Mouse (Mus musculus): ENCODE measurements around the gene Ppox.
"Not testable (repeated sequence)": the region's sequence is repeated elsewhere in the genome, so short reads cannot be mapped to it uniquely, and the experiment has no call there.

The Ppox gene

GRCm38 (mm10) chr1:171280916-171281527, at the start of gene Ppox:
Gene Ppox, minus strand, starts transcription at chr1:171281186.
- peak; percentile 95 for DNase-seq (ENCODE audit: low read depth)

DNA sequence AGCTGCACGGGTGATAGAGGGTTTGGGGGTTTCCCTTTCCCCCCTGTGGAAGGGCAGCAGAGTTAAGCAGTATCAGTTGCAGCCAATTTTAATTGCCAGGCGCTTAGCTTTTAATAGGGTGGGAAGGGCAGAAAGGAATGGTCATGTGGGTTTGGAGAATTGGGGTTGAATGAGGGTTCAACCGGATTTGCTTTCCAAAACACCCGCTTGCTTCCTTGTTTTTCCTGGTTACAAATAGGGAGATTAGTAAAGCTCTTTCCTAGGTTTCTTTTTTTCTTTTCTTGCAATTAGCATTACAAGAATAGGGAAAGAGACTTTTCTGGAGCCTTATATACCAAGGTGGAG, 49.2 kb upstream of the Ppox start:
- no peak for DNase-seq (ENCODE audit: low read depth)

GRCm38 (mm10) chr1:171329433-171330215, 48.6 kb upstream of the Ppox start:
- DNase-seq (ENCODE audit: low read depth), result no peak

- DNase-seq (ENCODE audit: low read depth), result peak; percentile 80
These were observed 48.0 kb upstream of the Ppox start, which contains the start of gene Dedd for GRCm38 (mm10) chr1:171328839-171329432. Gene Dedd, plus strand, starts transcription at chr1:171329145.

DNA sequence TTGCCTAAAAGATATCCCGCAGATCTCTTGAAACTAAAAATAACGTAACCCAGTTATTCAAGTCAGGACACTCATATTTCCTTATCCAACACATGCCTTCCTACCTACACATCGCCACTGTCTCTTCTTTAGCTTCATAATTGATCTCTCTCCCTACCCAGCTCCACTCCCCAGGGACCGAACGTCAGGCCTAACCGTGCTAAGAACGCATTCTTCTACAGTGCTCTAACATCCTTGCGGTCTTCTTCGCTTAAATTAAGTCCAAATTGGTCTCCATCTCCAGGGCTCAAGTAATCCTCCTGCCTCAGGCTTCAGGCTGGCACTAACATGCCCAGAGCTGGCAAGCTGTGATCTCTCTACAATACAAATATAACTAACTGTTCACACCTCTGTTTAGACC, 47.3 kb upstream of the Ppox start:
- DNase-seq (ENCODE audit: low read depth), result no peak

DNA sequence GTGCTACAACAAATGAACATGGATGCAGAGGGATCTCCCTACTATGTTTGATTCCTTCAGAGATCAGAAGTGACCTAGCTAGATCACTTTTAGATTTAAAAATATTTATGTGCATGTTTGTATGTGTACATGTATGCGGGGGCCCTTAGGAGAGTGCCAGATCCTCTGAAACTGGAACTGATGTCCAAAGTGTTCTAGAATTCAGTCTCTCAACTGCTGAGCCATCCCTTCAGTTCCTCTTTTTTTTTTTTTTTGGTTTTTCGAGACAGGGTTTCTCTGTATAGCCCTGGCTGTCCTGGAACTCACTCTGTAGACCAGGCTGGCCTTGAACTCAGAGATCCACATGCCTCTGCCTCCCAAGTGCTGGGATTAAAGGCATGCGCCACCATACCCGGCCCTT, 45.6 kb upstream of the Ppox start:
- DNase-seq (ENCODE audit: low read depth), result not testable (repeated sequence)

DNA sequence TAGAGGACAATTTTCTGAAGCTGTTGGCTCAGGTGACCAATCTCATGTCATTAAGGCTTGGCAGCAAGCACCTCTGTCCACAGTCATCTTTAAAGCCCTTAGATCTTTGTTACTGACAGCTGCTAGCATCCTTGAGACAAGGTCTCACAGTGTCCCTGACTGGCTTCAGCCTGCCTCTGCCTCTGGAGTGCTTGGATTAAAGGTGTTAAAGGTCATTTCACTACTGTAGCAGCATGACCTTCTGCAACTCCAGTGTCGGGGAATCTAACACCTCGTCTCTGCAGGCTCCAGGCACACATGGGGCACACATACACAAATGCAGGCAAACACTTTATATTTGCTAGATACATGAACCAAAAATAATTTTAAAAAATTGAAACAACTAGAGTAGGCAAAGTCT, 44.6 kb upstream of the Ppox start:
- DNase-seq (ENCODE audit: low read depth), result no peak

- DNase-seq (ENCODE audit: low read depth), result no peak
These were observed 41.0 kb upstream of the Ppox start for GRCm38 (mm10) chr1:171322012-171322411.

GRCm38 (mm10) chr1:171321415-171321814, 40.4 kb upstream of the Ppox start:
- no peak for DNase-seq (ENCODE audit: low read depth)

GRCm38 (mm10) chr1:171320151-171320550, 39.2 kb upstream of the Ppox start:
- DNase-seq (ENCODE audit: low read depth), result no peak

DNA sequence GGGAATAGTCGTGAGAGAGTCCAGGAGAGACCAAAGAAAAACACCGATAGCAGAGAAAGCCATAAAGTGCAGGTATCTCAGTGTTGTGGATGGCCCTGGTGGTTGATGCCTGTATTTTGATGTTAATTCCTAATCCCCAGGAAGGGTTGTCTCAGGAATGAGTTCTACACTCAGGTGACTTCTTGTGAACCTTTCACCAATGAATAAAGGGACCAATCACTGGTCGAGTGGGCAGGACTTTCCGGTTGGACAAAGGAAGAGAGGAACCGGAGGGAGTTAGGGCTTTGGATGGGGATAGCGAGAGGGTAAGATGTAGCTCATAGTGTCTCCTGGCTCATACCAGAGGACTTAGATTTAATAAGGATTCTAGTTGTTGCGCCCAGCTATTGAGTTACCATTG, 38.8 kb upstream of the Ppox start:
- no peak for DNase-seq (ENCODE audit: low read depth)

DNA sequence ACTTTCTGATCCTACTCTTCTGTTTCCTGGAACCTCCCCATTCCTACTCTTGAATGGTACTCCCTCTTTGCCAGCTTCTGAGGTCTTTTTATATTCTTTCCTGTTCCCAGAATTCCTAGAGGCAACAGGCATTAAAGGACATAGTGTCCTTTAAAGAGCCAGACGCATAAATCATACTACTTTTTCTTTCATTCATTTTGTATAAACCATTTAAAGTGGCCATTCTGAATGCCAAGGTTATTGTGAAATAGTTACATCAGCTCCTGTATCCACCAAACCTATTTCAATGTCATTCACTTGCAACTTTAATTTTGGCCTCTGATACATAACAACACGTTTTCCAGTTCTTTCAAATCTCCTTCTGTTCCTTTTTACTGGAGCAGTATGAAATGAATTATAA, 28.3 kb upstream of the Ppox start:
- no peak for DNase-seq (ENCODE audit: low read depth)

DNA sequence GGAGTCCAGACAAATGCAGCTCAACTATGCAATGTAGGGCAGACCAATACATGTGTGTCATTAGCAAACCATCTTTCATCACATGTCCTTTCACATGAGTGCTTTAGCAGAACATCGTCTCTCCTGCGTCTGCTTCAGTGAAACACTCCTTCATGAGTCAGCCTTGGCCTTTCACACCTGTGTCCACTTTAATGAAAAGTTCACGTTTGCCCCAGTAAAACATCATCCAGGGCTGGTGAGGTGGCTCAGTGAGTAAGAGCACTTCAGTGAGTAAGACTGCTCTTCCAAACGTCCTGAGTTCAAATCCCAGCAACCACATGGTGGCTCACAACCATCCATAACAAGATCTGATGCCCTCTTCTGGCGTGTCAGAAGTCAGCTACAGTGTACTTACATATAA, 25.2 kb upstream of the Ppox start:
- not testable (repeated sequence) for DNase-seq (ENCODE audit: low read depth)

GRCm38 (mm10) chr1:171298226-171298625, 17.2 kb upstream of the Ppox start:
- no peak for DNase-seq (ENCODE audit: low read depth)

DNA sequence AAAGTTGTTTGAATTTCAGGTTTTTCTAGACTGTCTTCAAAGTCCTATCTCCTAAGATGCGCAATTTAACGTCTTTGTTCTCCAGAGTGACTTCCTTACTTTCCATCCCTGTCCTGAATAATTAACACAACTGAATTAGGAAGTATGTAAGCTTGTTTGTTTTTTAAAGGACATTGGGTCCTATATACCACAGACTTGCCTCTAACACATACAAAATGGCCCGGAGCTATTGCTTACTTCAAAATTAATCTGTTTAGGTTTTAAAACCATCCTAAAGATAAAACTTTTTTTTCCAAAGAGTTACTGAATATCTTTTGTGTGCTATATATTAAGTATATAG, 14.0 kb upstream of the Ppox start:
- DNase-seq (ENCODE audit: low read depth), result no peak

DNA sequence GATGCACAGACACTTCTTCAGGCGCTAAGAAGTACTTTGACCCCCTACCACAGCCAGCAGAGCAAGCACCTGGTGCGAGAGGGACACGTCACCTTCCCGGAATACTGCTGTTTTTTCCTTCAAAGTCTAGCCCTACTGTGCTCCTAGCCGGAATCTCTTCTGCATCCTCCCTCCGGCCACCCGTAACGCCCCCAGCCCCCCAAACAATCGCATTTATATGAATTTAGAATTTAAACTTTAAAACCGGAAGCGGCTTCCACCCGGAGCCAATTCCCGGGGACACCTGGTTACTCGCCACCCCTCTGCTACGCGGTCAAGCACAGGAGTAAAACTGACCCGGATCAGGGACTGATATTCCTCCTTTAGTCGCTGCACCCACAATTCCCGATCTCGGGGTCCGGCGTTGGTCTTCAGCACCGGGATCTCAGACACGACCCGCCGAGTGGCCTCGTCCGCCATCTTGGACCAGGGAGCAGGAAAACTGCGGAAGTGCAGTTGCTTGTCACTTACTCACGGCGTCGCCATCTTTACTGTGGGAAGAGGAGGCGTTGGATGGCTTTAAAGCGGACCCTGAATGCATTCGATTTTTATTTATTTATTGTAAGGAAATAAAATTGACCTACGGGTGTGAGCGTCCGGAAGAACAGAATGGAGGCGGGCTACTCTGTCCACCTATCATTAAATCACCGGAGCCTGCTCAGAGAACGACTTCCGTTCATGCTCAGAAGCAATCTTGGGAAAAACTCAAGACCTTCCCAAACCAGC, 13.5 kb upstream of the Ppox start, which contains the start of gene Ufc1:
Ufc1 (minus strand) TSS at position 727 of the 765 bp plus-strand sequence.
- DNase-seq (ENCODE audit: low read depth), result peak; percentile 82

- DNase-seq (ENCODE audit: low read depth), result no peak
These were observed 12.9 kb upstream of the Ppox start for GRCm38 (mm10) chr1:171293906-171294297.

GRCm38 (mm10) chr1:171293351-171293750, 12.4 kb upstream of the Ppox start:
- DNase-seq (ENCODE audit: low read depth), result no peak

- no peak for DNase-seq (ENCODE audit: low read depth)
These were observed 7.3 kb upstream of the Ppox start for GRCm38 (mm10) chr1:171288328-171288727.

GRCm38 (mm10) chr1:171287136-171288081, 6.4 kb upstream of the Ppox start, which contains the start of gene Usp21:
Gene Usp21, minus strand, starts transcription at chr1:171287991.
- DNase-seq (ENCODE audit: low read depth), result peak; percentile 70

GRCm38 (mm10) chr1:171286517-171286916, 5.5 kb upstream of the Ppox start:
- DNase-seq (ENCODE audit: low read depth), result no peak

All from fibroblast of lung, adult 2 months (primary cell).